Mouse (Mus musculus): ENCODE measurements around the gene Dlgap1.

Dlgap1 gene

DNA sequence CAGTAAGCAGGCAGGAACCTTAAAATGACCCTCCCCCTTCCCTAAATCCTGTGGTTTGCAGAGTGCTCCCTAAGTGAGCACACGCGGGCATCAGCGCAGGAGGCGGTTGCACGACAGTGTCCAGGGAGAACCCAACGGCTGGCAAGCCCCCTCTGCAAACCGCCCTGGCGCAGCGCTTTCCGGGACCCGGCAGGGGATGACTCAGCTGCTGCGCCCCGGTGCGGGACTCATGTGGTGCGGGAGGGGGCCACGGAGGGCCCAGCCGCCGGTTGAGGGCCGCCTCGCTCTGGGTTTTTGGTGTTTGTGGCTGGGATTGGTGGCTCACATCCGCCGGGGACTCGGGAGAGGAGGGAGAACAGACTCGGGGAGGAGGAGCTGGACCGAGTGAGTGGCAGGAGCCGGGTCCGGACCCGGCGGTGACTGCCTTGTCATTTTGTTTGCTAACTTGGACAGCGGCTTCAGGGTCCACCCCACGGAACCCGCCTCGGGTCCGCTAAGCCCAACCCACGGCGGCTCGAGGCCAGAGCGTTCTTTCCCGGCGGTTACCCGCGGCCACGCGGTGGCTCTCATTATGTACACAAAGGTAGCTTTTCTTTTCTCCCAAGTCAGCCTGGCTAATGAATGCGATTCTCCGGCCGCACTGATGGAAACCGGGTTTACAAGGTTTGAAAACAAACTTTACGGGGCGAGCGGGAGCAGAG is 884.0 kb downstream of the Dlgap1 start:
- intact Hi-C loops (cut with DNase I) = loop anchor here (2.0 to 5.0 kb wide), 2 partner anchors 98 to 116 kb away; no protein-coding TSS in a partner anchor

DNA sequence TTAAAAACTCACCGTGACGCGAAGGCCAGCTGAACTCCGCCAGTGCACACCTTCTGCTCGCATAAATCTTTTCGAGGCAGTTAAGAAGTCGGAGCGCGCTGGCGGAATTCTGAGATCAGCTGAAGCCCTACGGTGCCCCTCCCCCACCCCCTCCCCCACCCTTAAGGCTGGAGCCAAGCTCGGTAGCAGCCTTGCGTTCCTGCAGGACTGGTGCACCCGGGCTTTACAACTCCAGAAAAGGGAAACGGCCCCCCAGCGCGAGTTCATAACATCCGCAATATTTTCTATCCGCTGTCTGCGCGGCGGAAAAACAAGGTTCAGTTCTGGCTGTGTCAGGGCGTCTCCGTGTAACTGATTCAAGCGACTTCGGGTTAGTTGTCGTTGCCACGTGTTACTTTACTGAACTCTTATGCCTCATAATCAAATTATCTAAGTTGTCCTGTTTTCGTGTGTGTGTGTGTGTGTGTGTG is 884.6 kb downstream of the Dlgap1 start, which contains the start of gene Tgif1:
Gene Tgif1, minus strand, starts transcription at position 111 of the 470 bp plus-strand sequence.
- intact Hi-C loops (cut with DNase I) = loop anchor here (2.0 to 5.0 kb wide), 2 partner anchors 99 to 116 kb away; no protein-coding TSS in a partner anchor

- intact Hi-C loops (cut with DNase I) = loop anchor here (5.0 kb wide), 1 partner anchor 117 kb away; no protein-coding TSS in a partner anchor
Measured at GRCm38 (mm10) chr17:70854021-70854420, 885.1 kb downstream of the Dlgap1 start.

DNA sequence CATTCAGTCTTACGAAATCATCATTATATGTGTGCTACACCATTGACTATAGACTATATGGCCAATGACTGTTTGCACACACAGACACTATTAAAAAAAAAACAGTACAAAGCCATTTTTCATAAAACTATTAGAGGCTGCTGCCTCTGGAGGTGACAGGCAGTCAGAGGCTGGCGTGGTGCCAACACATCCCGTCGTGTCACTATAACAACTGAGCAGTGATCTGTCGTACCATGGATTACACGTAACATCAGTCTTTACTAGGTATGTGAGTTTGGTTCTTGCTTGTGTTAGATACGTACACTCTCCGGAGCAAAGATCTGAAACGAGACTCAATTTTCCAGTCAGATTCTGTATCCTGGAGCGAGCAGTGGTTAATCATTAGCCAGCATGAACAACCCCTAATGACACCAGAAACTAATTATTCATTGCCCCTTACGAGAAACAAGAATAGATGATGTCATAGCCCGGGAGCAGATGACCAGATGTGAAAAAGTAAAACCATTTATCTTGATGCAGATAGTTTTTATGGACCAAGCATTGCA is 888.1 kb downstream of the Dlgap1 start:
- intact Hi-C loops (cut with DNase I) = no loop called here

DNA sequence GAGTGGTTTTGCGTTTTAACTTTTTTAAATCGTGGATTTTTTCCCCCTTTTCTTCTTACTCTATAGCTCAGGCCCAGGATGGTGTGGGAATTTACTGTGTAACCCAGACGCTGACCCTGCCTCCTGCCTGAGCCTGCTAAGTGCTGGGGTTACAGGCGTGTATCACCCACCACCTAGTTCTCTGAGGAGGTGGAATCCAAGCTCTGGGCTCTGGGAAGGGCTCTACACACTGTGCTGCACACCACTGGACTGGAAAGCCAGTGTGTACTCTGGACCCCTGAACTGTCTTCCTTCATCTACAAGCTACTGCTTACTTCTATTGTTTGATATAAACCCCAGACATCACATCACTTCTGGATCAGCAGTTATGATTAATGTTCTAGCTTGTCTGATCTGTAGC is 889.9 kb downstream of the Dlgap1 start:
- intact Hi-C loops (cut with DNase I) = no loop called here

- intact Hi-C loops (cut with DNase I) = no loop called here
Measured at GRCm38 (mm10) chr17:70864117-70864516, 895.2 kb downstream of the Dlgap1 start.

- intact Hi-C loops (cut with DNase I) = no loop called here
Measured at GRCm38 (mm10) chr17:70864645-70865044, 895.8 kb downstream of the Dlgap1 start.

- intact Hi-C loops (cut with DNase I) = no loop called here
Measured at GRCm38 (mm10) chr17:70865060-70865604, 896.3 kb downstream of the Dlgap1 start.

- intact Hi-C loops (cut with DNase I) = no loop called here
Measured at GRCm38 (mm10) chr17:70866029-70866428, 897.2 kb downstream of the Dlgap1 start.

DNA sequence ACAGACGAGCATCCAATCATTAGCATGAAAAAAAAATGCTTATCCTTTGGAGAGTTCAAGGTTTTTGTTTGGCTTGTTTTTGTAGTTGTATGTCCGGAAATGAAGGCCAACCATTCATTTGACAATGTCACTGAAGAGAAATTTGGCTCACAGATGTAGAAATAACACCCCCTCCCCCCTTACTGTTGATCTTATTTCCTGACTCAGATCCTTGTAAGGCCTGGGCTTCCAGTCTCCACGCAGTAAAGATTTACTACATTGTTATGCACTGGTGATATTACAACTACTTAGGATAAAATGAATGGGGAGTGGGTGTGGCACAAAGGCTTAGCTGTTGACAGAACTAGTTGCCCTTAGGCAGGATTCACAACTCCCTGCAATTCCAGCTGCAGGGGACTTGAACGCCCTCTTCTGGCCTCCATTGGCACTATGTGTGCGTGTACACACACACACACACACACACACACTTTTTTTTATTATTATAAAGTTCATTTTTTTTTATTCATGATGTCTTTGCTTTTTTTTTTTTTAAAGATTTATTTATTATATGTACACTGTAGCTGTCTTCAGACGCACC is 897.8 kb downstream of the Dlgap1 start:
- intact Hi-C loops (cut with DNase I) = no loop called here

GRCm38 (mm10) chr17:70868577-70869229 is 899.8 kb downstream of the Dlgap1 start:
- intact Hi-C loops (cut with DNase I) = no loop called here

DNA sequence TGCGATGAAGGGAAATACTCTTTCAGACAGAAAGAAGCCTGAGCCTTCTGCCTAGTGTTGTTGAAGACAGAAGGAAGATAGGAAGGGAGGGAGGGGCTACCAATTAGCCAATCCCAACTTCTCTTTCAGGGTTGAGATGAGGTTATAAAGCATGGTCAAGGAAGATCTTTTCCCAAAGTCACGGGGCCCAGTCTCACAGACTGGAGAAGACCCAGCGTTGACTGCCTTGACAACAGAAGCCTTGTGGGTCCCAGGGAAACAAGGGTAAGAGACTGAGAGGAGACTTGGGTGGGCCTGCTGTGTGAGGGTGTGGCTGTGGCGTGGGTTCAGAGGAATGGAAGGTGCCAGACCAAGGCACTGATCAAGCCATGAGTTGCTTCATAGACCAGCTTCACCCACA is 901.7 kb downstream of the Dlgap1 start:
- intact Hi-C loops (cut with DNase I) = no loop called here

Small RNA genes lying within 50 kb of the gene (microRNA-seq; reads per million reads assigned to microRNA genes)
- 0 reads per million in 2 experiments for gene Mir1195

Data from adrenal gland (tissue).